Mouse (Mus musculus): ENCODE results near the gene Tbcd.

- TF ChIP-seq POLR2A (IDR thresholded peaks at IDR 0.05; ENCODE audit: borderline replicate concordance, extremely low read depth, low read depth, low read length) (no peak), CTCF (IDR thresholded peaks at IDR 0.05; ENCODE audit: insufficient read depth, low read length) (no peak)
Measured at GRCm38 (mm10) chr11:121467408-121467807, 15.7 kb downstream of the Tbcd start.

Data from lung, adult 2 months (tissue).